Mouse (Mus musculus) intestine, embryonic 14.5 days (tissue): ENCODE measurements around the gene Suv39h2. TPM values are rescaled to one million over a fixed set of nuclear protein-coding genes. Genes with fewer than 3 reads are reported as not detected.

ENCODE experiments used
- ATAC-seq: fragments of 200-750 bp; cut with Nextera tagmentation; replicated peaks from 2 replicates; pipeline ENCODE4 v1.8.0; 2017; ENCODE audit warnings: low read depth, moderate number of reproducible peaks, moderate TSS enrichment, moderate library complexity; ENCODE audit not compliant: low FRiP score, low TSS enrichment
- DNase-seq: peaks from one replicate; pipeline ENCODE4 v3.0.0-alpha.2; 2018; ENCODE audit warnings: low spot score
- H3K27ac ChIP-seq: fragments of 300-500 bp; sonication (generic); 2 replicates; pipeline ENCODE4 v1.5.1; 2014; ENCODE audit warnings: low read depth, mild to moderate bottlenecking, control low read depth
- H3K27me3 ChIP-seq: fragments of 300-500 bp; sonication (generic); replicated peaks from 2 replicates; pipeline ENCODE4 v1.6.1; 2014; ENCODE audit warnings: low read length, control low read depth; ENCODE audit not compliant: control insufficient read depth, insufficient read depth
- H3K36me3 ChIP-seq: fragments of 300-500 bp; sonication (generic); 2 replicates; pipeline ENCODE4 v1.6.1; 2014; ENCODE audit warnings: low read length, control low read depth; ENCODE audit not compliant: control insufficient read depth, insufficient read depth
- H3K4me1 ChIP-seq: fragments of 300-500 bp; sonication (generic); replicated peaks from 2 replicates; pipeline ENCODE4 v1.6.1; 2014; ENCODE audit warnings: low read length, control low read depth, mixed read lengths; ENCODE audit not compliant: control insufficient read depth, insufficient read depth
- H3K4me2 ChIP-seq: fragments of 300-500 bp; sonication (generic); 2 replicates; pipeline ENCODE4 v1.6.1; 2014; ENCODE audit warnings: low read length
- H3K4me3 ChIP-seq: fragments of 300-500 bp; sonication (generic); 2 replicates; pipeline ENCODE4 v1.5.1; 2014; ENCODE audit warnings: low read depth, low read length, control low read depth, mixed read lengths
- H3K9ac ChIP-seq: fragments of 300-500 bp; sonication (generic); 2 replicates; pipeline ENCODE4 v1.6.1; 2014; ENCODE audit warnings: mild to moderate bottlenecking, low read length
- H3K9me3 ChIP-seq: fragments of 300-500 bp; sonication (generic); 2 replicates; pipeline ENCODE4 v1.6.1; 2016; ENCODE audit warnings: low read length, control low read depth; ENCODE audit not compliant: control insufficient read depth
- WGBS: fragments of 180-500 bp; shearing (Covaris S2); extraction: QIAGEN DNeasy Blood & Tissue Kit; methylation state at CpG from one replicate; pipeline ENCODE4 v1.1.7; 2014; 5-methylcytosine and 5-hydroxymethylcytosine counted together
- polyA plus RNA-seq: library from polyadenylated mRNA; unstranded; fragments of >200 nt; fragmentation: Nextera tagmentation; extraction: Ambion mirVana; gene quantifications from 2 replicates; pipeline ENCODE4 v1.2.1, GENCODE M21; 2014

The Suv39h2 gene
- polyA plus RNA-seq, 1 experiment from 2014 or later: 15.3 TPM

- WGBS: 62% methylated on average over 7 of the region's 7 CpGs
- H3K4me1 ChIP-seq: no peaks in the 10 kb centered on the region
- H3K9ac ChIP-seq: no peak overlapping the region
- H3K9me3 ChIP-seq: no peaks in the 10 kb centered on the region
- no peaks in the 10 kb centered on the region for H3K27me3 ChIP-seq
- ATAC-seq (no peak), DNase-seq (no peak)
- H3K4me2 ChIP-seq: no peak overlapping the region
- peaks cover 8% of the 10 kb centered on the region; the same call in 1 of the 2 replicates for H3K36me3 ChIP-seq
- H3K4me3 ChIP-seq: no peak overlapping the region
- no peak overlapping the region for H3K27ac ChIP-seq
Measured at GRCm38 (mm10) chr2:3437956-3438355, 36.9 kb downstream of the Suv39h2 start.

- no peak for DNase-seq
- Histone ChIP-seq H3K4me1 (no peaks in the 10 kb centered on the region), H3K36me3 (no peaks in the 10 kb centered on the region; the same call in 1 of the 2 replicates), H3K9ac (no peak overlapping the region), H3K4me3 (no peak overlapping the region), H3K9me3 (no peaks in the 10 kb centered on the region), H3K27me3 (no peaks in the 10 kb centered on the region), H3K27ac (no peak overlapping the region), H3K4me2 (no peak overlapping the region)
- no peak for ATAC-seq
- 84% methylated on average over 6 of the region's 6 CpGs for WGBS
Measured at GRCm38 (mm10) chr2:3435369-3436061, 39.3 kb downstream of the Suv39h2 start.

- Histone ChIP-seq H3K27ac (no peak overlapping the region), H3K9me3 (no peaks in the 10 kb centered on the region), H3K27me3 (no peaks in the 10 kb centered on the region), H3K4me2 (no peak overlapping the region), H3K4me1 (no peaks in the 10 kb centered on the region), H3K36me3 (no peaks in the 10 kb centered on the region), H3K4me3 (no peak overlapping the region), H3K9ac (no peak overlapping the region)
- 74% methylated on average over 9 of the region's 9 CpGs for WGBS
- DNase-seq (no peak), ATAC-seq (no peak)
Measured at GRCm38 (mm10) chr2:3430956-3431355, 43.9 kb downstream of the Suv39h2 start.

GRCm38 (mm10) chr2:3424579-3424910 is 50.3 kb downstream of the Suv39h2 start:
- 3% methylated on average over 10 of the region's 10 CpGs for WGBS
- no peak overlapping the region for H3K27ac ChIP-seq
- no peak for DNase-seq

GRCm38 (mm10) chr2:3423841-3424578 is 50.8 kb downstream of the Suv39h2 start, which contains the start of gene Dclre1c:
Dclre1c (plus strand) TSS chr2:3424131.
- H3K9me3 ChIP-seq: no peaks in the 10 kb centered on the region
- no peaks in the 10 kb centered on the region for H3K4me1 ChIP-seq
- WGBS: 2% methylated on average over 29 of the region's 29 CpGs
- no peaks in the 10 kb centered on the region for H3K36me3 ChIP-seq
- H3K4me2 ChIP-seq: peak within 1 kb of the TSS; percentile 74
- peak within 1 kb of the TSS; percentile 59 for H3K4me3 ChIP-seq
- ATAC-seq: peak; percentile 97
- no peak within 1 kb of the TSS for H3K27ac ChIP-seq
- H3K9ac ChIP-seq: peak within 1 kb of the TSS; percentile 43
- H3K27me3 ChIP-seq: no peaks in the 10 kb centered on the region
- DNase-seq: peak; percentile 88

More at GRCm38 (mm10) chr2:3424579-3424910, 50.3 kb downstream of the Suv39h2 start:
- Histone ChIP-seq H3K27me3 (no peaks in the 10 kb centered on the region), H3K36me3 (no peaks in the 10 kb centered on the region), H3K9me3 (no peaks in the 10 kb centered on the region), H3K4me1 (no peaks in the 10 kb centered on the region), H3K4me3 (peak overlapping the region; percentile 59), H3K4me2 (peak overlapping the region; percentile 74), H3K9ac (peak overlapping the region; percentile 43)
- ATAC-seq: no peak

GRCm38 (mm10) chr2:3422548-3422947 is 52.3 kb downstream of the Suv39h2 start, which contains the start of gene Meig1:
Meig1 (minus strand) TSS chr2:3422648.
- no peaks in the 10 kb centered on the region for H3K36me3 ChIP-seq
- H3K27me3 ChIP-seq: peaks cover 5% of the 10 kb centered on the region; the same call in 1 of the 2 replicates
- H3K9ac ChIP-seq: no peak within 1 kb of the TSS
- no peaks in the 10 kb centered on the region for H3K9me3 ChIP-seq
- peak within 1 kb of the TSS; percentile 59; the same call in 1 of the 2 replicates for H3K4me3 ChIP-seq
- WGBS: 74% methylated on average over 3 of the region's 3 CpGs
- peak within 1 kb of the TSS; percentile 74; the same call in 1 of the 2 replicates for H3K4me2 ChIP-seq
- H3K4me1 ChIP-seq: no peaks in the 10 kb centered on the region
- ATAC-seq (no peak), DNase-seq (no peak)
- no peak within 1 kb of the TSS for H3K27ac ChIP-seq

GRCm38 (mm10) chr2:3420157-3420556 is 54.7 kb downstream of the Suv39h2 start:
- 44% methylated on average over 4 of the region's 4 CpGs for WGBS

GRCm38 (mm10) chr2:3418883-3419431 is 55.9 kb downstream of the Suv39h2 start:
- peak overlapping the region; percentile 45 for H3K4me3 ChIP-seq
- DNase-seq (peak; percentile 96), ATAC-seq (peak; percentile 93)
- H3K36me3 ChIP-seq: no peaks in the 10 kb centered on the region
- WGBS: under 1% methylated on average over 38 of the region's 38 CpGs
- H3K4me1 ChIP-seq: no peaks in the 10 kb centered on the region
- H3K9me3 ChIP-seq: no peaks in the 10 kb centered on the region
- peaks cover 5% of the 10 kb centered on the region; the same call in 1 of the 2 replicates for H3K27me3 ChIP-seq
- H3K27ac ChIP-seq: no peak overlapping the region
- peak overlapping the region; percentile 67 for H3K4me2 ChIP-seq
- peak overlapping the region; percentile 32; the same call in 1 of the 2 replicates for H3K9ac ChIP-seq

More at GRCm38 (mm10) chr2:3420157-3420556, 54.7 kb downstream of the Suv39h2 start:
- Histone ChIP-seq H3K4me2 (no peak overlapping the region), H3K4me1 (no peaks in the 10 kb centered on the region), H3K27me3 (peaks cover 5% of the 10 kb centered on the region; the same call in 1 of the 2 replicates), H3K9ac (no peak overlapping the region), H3K9me3 (no peaks in the 10 kb centered on the region), H3K4me3 (no peak overlapping the region), H3K27ac (no peak overlapping the region), H3K36me3 (no peaks in the 10 kb centered on the region)
- no peak for ATAC-seq
- no peak for DNase-seq
